Mouse (Mus musculus): ENCODE results near the gene Gm17018.

Gm17018 gene

DNA sequence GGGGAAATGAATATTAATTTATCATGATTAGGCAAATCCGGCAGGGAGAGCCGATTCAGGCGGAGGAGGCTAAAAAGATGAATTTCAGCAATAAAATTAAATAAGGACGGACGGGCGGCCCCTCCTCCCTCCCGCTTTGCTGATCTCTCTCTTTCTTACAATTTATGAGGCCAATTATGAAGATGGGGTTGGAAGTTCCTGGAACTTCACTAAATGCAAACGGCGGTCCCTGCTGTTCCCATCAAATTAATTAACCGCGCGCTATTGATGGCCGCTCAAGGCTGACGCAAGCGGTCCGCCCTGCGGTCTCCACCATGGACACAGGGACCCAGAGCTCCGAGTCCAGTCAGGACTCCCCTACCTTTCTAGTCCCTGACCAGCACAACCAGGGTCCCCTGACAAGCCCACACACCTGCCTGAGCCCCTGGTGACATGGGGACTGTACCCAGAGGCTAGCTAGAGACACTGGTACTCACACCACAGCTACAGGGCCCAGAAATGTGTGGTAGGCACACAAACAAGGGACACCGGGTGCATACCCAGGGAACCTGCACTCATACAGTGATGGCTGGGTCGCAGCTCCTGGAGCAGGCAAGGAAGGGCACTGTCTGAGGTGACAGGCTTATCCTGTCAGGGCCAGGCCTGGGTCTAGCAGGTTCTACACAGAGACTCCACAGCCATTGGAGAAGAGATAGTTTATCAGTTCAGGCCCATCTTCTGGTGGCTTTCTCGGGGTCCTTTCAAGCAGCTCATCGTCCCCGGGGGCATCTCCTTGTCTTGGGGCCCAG is 11.1 kb upstream of the Gm17018 start:
- no peak for DNase-seq (ENCODE audit: low spot score in 2 of 2)

DNA sequence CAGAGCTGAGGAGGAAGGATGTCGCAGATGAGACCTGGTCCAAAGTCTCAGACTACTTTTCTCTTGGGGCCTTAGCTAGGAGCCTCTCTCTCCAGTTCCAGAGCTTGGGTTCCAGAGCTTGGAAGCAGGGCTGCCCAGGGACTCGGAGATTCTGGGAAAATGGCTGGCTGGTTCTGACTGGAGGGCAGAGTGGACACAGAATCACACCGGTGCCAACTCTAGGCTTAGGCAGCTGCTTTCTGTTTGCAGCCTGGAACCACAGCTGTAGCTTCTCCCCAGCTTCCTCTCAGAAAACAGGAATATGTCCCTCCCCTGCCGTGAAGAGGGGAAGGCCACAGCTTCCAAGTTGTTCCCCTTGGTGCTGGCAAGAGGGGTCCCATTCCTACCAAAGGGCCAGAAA is 10.5 kb upstream of the Gm17018 start:
- DNase-seq (ENCODE audit: low spot score in 2 of 2): no peak

DNA sequence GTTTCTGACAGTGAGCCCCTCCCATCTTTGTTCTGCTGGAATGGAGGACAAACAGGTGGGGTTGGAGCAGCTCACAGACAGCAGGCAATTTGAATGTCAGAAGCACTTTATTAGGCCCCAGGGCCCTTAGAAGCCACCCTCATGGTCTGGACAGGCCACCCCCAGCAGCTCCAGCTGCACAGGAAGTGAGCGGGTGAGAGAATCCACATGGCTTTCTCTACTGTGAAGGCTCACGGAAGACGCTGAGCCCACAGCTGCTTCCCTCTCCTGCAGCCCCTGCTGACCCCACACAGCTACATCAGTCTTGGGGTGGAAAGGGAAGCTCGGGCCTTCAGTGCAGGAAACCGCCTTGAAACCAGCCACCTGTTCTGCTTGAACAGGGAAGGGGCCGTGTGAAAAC is 8.2 kb upstream of the Gm17018 start:
- DNase-seq (ENCODE audit: low spot score in 2 of 2): no peak

DNA sequence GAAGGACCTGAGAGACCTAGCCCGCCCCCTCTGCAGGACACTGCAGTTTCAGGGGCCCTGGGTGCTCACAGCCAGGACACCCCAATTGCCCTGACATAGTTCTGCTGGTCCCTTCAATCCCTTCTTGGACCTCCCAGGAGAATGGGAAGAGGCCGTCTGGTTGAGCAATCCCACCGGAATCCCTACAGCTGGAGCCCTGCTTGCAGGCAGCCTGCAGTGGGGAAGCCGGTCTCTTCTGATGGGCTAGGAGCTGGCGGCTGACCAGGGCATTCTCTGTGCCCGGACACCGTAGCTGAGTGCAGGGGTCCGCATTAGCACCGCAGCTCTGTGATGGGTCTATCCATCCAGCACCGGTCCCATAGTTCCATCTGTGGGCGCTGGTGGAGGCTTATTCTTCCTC is 6.3 kb upstream of the Gm17018 start:
- DNase-seq (ENCODE audit: low spot score in 2 of 2): no peak

DNA sequence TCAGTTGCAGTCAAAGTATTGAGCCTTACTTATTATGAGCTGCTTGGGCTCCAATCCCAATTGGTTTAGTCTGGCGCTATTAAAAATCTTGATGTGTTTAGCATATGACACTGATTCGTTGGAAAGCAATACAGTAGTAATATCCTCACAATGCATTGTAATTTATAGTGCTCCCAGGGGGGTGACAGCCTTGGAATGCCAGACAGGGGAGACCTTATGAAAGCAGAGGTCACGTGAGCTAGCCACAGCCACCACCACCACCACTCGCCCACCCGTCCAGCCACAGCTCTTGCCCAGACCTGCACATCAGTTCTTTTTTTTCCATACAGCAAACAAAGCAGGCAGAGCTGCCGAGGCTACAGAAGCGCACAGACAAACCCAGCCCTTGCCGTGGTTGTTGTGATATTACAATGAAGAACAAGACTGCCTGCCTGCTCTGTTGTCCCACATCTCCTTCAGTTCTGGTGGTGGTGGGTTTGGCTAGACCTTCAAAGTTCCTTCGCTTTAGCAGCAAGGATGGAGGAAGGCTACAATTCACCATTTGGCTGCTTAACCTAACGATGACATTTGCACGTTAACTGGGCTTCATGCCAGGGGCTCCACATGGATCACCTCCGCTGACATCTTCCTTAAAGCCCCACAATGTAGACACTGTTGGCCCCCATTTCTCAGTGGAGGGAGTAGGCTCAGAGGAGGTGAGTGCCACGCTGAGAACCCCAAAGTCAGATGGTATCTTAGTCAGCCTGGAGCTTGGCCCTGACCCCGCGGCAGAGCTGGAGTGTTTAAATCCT is 5.7 kb downstream of the Gm17018 start:
- no peak for DNase-seq (ENCODE audit: low spot score in 2 of 2)

DNA sequence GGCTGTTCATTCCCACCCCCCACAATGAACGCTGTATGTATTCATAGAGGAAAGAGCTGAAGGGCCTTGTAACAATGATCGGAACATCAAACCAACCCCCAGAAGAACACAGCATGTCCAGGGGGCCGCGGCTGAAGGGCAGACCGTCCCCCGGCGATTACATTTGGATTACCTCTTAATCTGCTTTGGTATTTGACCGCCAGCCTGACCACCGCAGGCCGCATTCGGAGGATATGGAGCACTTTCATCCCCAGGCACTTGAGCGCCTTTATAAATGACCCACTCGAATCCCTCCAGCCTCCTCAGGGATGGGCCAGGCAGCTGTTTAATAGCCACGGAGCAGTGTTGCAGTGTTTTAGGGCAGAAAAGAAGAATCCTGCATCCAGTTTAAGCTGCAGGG is 7.0 kb downstream of the Gm17018 start:
- DNase-seq (ENCODE audit: low spot score in 2 of 2): no peak

DNA sequence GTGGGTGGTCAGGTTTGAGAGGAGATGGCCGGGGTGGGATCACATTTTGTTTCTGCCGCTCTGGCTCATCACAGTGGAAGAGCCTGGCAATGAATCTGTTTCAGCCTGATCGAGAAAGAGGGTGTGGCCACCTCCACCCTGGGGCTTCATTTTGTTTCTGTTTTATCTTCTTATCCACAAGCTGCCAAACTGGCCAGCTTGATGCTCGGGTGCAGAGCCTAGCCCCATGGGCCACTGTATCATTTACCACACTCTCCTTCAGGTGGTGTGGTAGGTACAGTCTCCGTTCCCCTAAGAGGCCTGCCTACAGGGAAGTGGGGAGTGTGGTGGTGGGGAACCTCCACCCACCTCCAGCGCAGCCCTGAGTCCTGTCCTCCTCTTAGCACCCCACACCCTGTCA is 12.6 kb downstream of the Gm17018 start:
- DNase-seq (ENCODE audit: low spot score in 2 of 2): no peak

DNA sequence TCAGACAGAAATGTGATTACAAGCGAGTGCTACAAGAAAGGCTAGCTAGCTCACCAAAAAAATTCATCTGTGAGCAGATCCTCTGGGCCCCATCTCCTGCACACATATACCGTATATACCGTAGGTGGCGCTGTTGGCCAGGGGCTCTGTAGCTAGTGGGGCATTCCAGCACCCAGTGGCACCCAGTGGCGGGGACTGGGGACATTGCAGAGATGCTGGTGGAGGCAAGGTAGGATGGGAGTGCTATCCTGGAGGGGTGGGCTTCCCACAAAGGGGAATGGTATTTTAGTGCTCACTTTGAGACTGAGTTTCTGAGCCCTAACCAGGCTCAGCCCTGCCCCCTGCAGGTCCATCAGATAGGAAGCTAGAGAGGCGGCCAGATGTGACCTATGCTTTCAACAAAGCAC is 13.4 kb downstream of the Gm17018 start:
- DNase-seq (ENCODE audit: low spot score in 2 of 2): peak; percentile 82 to 90

DNA sequence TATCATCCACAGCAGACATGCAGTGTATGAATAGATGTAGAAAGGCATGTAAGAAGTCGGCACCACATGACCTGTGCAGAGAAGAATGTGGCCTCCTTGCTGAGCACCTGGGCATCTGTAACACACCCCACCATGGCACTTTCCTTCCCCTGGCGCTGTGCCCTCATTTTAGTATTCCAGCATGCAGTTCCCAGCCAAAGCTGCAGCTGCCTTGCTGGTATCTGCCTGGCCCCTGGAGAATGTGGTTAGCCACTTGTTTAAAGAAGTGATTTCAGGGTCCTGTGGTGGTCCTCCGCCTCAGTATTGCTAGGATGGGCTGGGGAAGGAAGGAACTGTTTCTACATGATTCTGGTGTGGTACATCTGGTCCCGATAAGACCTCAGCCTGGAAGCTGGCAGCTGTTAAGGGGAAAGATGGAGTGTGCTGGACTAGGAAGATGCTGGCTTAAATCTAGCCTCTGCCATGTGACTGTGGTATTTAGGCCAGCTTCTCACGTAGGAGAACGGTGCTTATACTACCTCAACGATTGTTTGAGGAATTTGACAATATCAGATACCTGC is 14.0 kb downstream of the Gm17018 start:
- DNase-seq (ENCODE audit: low spot score in 2 of 2): no peak

DNA sequence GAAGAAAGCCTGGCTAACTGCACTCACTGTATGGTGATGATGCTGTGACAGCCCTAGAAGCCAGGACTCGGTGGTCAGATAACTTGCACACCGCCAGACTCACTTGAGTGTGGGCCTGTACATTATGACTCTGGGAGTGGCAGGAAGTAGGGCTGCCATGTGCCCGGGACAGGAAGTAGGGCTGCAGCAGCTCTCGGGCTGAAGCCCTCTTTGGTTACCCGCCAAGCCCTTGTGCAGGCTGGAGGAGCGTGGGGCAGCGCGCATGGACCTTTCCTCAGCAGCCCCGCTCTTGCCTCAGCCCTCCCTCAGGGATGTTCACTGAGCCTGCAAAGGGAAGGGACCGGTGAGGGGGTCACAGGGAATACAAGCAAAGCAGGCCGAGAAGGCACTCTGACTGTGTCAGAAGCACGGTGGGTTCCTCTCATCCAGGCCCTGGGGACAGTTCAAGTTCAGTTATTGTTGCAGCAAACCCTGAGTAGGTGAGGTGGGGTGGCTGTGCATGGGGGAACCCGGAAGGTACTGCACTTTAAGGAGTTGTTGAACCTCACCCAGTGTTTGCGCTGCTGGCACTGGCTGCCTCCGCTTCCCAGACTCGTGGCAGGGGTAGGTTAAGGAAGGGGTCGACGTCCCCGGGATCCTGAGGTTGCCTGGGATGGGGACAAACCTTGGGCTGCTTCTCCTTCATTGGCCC is 14.7 kb downstream of the Gm17018 start:
- DNase-seq (ENCODE audit: low spot score in 2 of 2): peak; percentile 59 to 61

DNA sequence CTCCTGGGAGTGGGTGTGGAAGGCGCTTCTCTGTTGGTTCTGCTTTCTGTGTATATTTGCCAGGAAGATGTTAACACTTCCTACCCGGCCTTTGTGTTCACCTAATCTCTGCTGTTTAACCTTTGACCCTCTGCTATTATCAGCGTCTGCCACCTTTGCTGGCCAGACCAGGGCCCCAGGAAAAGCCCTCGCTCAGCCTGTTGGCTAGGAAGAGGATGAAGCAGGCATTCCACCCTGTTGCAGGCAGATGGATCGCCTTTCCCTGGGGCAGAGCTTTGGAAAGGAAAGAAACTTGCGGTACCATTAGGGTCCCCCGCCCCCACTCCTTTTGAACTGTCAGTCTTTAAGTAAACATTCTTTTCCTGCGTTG is 15.2 kb downstream of the Gm17018 start:
- no peak for DNase-seq (ENCODE audit: low spot score in 2 of 2)

DNA sequence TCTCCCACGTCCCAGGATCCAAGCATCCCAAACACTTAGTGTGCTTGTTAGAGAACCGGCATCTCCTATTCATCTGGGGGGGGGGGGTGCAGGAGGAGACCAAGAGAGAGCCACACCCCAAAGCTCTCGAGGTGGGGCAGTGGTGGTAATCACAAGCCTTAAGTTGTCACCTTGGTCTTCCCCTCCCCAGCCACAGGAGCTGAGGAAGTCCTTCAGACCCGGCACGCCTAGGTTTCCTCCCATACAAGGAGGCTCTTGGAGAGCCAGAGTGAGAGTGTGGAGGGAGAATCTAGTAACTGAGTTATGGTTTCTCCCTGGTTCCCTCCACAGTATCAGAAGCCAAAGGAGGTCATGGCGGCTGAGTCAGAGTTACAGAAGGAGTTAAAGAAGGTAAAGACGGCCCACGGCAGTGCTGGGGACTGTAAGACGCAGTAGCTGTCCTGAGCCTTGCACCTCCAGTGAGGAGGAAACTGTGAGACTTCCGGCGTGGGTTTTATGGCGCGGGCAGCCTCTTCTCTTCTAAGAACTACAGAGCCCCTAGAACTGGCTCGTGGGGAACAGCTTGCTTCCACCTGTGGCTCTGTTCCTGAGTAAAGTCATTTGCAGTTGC is 16.8 kb downstream of the Gm17018 start:
- DNase-seq (ENCODE audit: low spot score in 2 of 2): peak; percentile 69 to 70

DNA sequence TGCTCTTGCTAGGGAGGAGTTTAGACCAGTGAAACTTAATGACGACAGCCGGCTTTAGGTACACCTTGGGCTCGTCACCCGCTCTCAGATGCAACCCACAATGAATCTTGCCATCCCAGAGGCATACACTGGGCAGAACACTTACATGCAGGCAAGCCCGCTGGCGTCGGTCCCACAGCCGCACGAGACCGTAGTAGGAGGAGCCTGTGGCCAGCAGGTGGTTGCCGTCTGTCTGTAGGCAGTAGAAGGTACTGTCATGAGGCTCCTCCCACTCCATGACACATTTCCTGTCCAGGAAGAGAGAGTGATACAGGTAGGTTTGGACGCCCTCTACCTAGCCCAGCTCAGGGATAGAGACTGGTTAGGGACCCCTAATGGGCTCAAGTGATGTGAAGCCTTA is 18.6 kb downstream of the Gm17018 start:
- DNase-seq (ENCODE audit: low spot score in 2 of 2): no peak

DNA sequence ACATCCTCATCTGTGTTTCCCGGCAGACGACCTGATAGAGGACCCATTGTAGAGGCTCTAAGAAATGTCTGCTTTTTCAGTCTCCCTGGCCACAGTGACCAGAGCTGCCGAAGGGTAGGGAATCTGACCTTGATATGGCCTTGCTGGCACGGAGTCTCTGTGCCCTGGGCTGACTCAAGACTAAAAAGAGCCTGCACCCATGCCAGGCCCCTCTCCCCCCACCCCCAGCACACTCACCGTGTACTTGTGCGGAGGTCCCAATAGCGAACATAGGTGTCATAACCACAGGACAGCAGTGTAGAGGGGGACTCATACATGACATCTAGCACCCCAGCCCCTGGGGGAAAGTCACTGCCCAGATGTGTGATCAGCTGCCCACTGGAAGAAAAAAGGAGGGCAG is 19.0 kb downstream of the Gm17018 start:
- DNase-seq (ENCODE audit: low spot score in 2 of 2): no peak

DNA sequence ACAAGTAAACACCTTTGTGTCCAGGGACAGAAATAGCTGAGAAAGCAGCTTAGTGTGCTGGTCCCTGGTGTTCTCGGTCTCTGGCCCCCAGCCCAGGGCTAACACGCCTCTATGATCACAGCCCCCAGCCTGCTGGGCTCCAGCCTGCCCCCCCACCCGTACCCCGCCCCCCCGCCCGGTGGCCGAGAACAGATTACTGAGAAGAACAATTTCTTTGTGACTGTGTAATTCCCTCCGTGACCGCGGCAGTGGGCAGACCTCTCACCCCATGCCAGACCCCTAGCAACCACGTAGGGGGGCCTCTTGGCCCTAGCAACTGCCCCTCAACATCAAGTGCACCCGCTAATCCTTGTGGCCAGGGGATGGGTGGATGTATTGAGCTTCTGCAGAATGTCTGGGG is 19.8 kb downstream of the Gm17018 start:
- no peak for DNase-seq (ENCODE audit: low spot score in 2 of 2)

DNA sequence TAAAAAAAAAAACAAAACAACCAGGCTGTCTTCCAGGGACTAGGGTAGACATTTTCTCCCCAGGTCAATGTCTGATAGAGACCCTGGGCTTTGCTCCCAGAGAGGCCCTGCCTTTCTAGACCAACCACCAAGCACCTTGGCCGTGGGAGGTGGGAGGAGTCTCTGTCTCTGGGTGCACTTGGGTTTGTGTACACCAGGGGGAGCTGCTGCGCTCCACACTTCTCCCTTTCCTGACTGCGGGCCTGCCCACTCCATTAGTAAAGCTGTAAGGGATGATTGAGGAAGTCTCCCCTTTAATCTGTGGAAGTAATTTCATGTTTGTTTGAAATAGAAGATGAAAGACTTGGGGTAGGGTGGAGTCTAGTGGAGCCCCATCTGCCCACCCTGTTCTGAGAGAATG is 20.8 kb downstream of the Gm17018 start:
- DNase-seq (ENCODE audit: low spot score in 2 of 2): peak; percentile 50 to 68

DNA sequence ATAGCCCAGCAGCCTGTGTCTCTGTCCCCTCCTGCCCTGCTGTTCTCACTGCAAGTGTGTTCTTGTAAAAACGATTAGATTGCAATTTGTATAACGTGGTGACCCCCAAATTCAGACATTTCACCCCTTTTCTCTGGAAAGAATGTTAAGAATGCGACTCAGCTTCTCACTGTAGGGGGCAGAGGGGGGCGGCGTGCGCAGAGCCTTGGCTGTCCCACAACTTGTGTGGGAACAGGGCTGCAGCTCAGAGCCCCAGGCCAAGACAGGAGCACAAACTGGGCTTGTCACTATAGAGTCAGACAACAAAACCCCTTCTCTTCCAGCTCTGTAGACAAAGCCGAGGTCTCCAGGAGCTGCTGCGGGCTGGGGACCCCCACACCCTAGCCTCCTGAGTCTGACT is 21.7 kb downstream of the Gm17018 start:
- no peak for DNase-seq (ENCODE audit: low spot score in 2 of 2)

DNA sequence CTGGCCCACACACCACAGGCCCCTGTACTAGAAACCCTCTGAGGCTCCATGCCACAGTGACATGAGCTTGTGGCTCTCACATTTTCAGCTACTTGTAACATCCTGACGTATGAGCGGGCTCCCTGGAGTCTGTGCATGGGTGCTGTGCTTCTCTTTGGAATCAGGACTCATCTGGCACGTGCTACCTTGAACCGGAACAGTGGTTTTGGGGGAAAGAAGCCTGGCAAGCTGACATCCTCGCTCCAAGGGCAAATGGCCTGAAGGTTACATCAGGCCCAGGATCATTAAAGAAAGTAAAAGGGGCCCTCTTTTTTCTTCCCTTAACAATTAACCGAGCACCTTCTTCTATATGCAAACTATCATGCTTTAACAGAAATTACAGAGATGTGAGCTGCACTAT is 22.7 kb downstream of the Gm17018 start:
- no peak for DNase-seq (ENCODE audit: low spot score in 2 of 2)

DNA sequence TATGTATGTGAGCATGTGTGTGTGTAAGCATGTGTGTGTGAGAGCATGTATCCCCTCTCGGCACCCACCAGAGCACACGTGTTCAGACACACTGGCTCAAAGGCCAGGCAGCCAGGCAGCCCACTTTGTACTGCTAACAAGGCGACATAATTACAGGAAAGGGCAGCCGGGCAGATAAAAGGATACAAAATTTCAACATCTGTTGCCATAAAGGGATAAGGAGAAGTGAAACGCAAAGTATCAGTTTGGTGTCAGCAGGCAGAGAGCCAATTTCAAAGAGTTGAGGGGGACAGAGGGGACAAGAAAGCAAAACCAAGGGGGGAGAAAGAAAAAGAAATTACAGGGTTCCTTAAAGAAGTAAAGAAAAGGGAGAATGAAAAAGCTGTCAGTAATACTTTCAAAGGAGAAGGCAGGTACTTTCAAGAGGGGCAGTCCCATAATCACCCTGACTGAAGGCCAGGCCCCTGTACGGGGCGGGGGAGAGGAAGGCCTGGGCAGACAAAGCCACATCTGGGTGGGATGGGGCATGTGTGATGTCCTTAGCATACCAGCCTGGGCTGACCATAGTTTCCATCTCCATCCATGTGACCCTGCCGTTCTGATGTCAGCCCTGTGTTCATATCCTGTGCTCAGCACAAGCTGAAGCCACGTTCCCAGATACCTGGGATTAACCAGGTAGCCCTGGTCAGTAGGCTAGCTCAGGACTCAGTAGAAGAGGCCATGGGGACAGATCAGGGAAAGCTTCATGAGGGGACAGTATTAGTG is 24.6 kb downstream of the Gm17018 start:
- DNase-seq (ENCODE audit: low spot score in 2 of 2): no peak

DNA sequence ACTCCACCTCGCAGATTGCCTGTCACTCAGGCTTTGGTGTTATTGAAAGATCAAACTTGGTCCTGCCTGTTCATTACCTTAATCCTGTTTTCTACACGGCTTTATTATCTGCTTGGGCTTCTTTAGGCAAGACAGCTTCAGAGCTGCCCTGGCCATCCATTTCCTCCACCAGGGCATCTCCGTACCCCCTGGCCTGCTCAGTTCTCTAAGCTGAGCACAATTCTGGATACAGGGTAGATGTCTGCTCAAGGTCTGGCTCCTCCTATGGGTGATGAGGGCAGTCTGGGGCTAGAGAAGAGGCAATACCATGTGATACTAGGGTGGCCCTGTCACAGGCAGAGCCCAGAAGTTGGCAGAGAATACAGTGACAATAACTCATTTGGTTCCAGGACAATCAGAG is 26.4 kb downstream of the Gm17018 start:
- no peak for DNase-seq (ENCODE audit: low spot score in 2 of 2)
